Mouse (Mus musculus) forebrain, embryonic 15.5 days (tissue): ENCODE measurements around the gene Arhgef3. TPM values are rescaled to one million over a fixed set of nuclear protein-coding genes. Genes with fewer than 3 reads are reported as not detected.

ENCODE experiments used
- microRNA-seq: library from miRNA; unstranded; fragments of <30 nt; microRNA quantifications from one replicate; pipeline ENCODE4, GENCODE M21; 2016
- polyA plus RNA-seq: library from polyadenylated mRNA; unstranded; fragments of >200 nt; fragmentation: Nextera tagmentation; extraction: Ambion mirVana; gene quantifications from 2 replicates; pipeline ENCODE4 v1.2.1, GENCODE M21; 2015

Arhgef3 gene
- polyA plus RNA-seq, 1 experiment from 2014 or later, result 4.9 TPM

Small RNA genes lying within 50 kb of the gene (microRNA-seq; reads per million reads assigned to microRNA genes)
- not detected for gene Gm23633

Other genes with a start within 250 kb of the Arhgef3 start
- 0.22 and 0.23 TPM in 2 replicates for gene Asb14, start 220.3 kb upstream of the Arhgef3 start, polyA plus RNA-seq
- gene Appl1, start 143.7 kb upstream of the Arhgef3 start, polyA plus RNA-seq, result 65.8 and 66.4 TPM in 2 replicates
- gene Hesx1, start 120.5 kb upstream of the Arhgef3 start, polyA plus RNA-seq, result not detected in 2 replicates
- 1.5 and 1.8 TPM in 2 replicates for gene Il17rd, start 76.0 kb upstream of the Arhgef3 start, polyA plus RNA-seq